ENCODE assay signal across 8 mouse cellular contexts in the genomic region with DNA sequence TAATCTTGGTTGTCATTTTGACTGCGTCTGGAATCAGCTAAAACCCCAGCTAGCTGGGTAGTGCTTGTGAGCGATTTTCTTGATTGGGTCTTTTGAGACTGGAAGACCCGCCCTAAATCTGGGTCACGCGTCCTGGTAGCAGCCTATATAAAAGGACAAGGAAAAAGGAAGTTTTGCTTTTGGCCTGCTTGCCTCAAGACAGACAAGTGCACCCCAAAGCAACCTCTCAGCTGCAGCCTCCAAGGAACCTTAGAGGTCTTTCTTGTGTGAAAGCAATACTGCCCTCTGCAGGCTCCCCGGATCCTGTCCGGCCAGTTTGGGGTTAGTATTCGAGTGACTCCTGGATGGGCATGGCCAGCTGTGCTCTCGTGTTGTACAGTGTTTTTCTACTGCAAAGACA. TPM values are rescaled to one million over a fixed set of nuclear protein-coding genes. Genes with fewer than 3 reads are reported as not detected.
A peak's percentile ranks its signal among the peaks of the same experiment; 100 is the strongest.
DNase-seq lines count a peak whose midpoint lies in the region; ATAC-seq lines count a peak whose summit lies in the region.

No protein-coding gene starts in this region.

- no peak overlapping the region; the same call in 1 of the 2 replicates for H3K27ac ChIP-seq in forebrain, embryonic 10.5 days
- peak overlapping the region; percentile 78; the same call in 1 of the 2 replicates for H3K27ac ChIP-seq in heart, embryonic 15.5 days
- H3K27ac ChIP-seq in liver, embryonic 12.5 days: peak overlapping the region; percentile 61; the same call in 1 of the 2 replicates
- H3K27ac ChIP-seq in stomach, embryonic 15.5 days: no peak overlapping the region

- no peaks in the 10 kb centered on the region for H3K9me3 ChIP-seq in forebrain, embryonic 10.5 days
- no peaks in the 10 kb centered on the region for H3K9me3 ChIP-seq in heart, embryonic 15.5 days (replicated peaks)
- no peaks in the 10 kb centered on the region for H3K9me3 ChIP-seq in liver, embryonic 12.5 days (replicated peaks)
- no peaks in the 10 kb centered on the region for H3K9me3 ChIP-seq in stomach, embryonic 15.5 days

- H3K4me3 ChIP-seq in forebrain, embryonic 10.5 days: peak overlapping the region; percentile 71
- peak overlapping the region; percentile 81 for H3K4me3 ChIP-seq in heart, embryonic 15.5 days
- H3K4me3 ChIP-seq in liver, embryonic 12.5 days: peak overlapping the region; percentile 86
- peak overlapping the region; percentile 75 for H3K4me3 ChIP-seq in stomach, embryonic 15.5 days (replicated peaks)

- H3K27me3 ChIP-seq in forebrain, embryonic 10.5 days (ENCODE audit: poor library complexity, severe bottlenecking): peaks cover 31% of the 10 kb centered on the region
- no peaks in the 10 kb centered on the region for H3K27me3 ChIP-seq in heart, embryonic 15.5 days
- no peaks in the 10 kb centered on the region for H3K27me3 ChIP-seq in liver, embryonic 12.5 days (replicated peaks)
- H3K27me3 ChIP-seq in stomach, embryonic 15.5 days (replicated peaks): no peaks in the 10 kb centered on the region

- peaks cover 16% of the 10 kb centered on the region for H3K4me1 ChIP-seq in forebrain, embryonic 10.5 days
- peaks cover 8% of the 10 kb centered on the region; the same call in 1 of the 2 replicates for H3K4me1 ChIP-seq in heart, embryonic 15.5 days (replicated peaks)
- peaks cover 15% of the 10 kb centered on the region for H3K4me1 ChIP-seq in liver, embryonic 12.5 days
- H3K4me1 ChIP-seq in stomach, embryonic 15.5 days: peaks cover 4% of the 10 kb centered on the region; the same call in 1 of the 2 replicates

- DNase-seq in CD8-positive naive resting alpha-beta T cell, adult 2 months (ENCODE audit: low read depth in 2 of 2, low spot score in 2 of 2): peak; percentile 85 to 87
- DNase-seq in c-Kit-positive CD71-negative TER-119-negative erythroid progenitor cells, embryonic 14.5 days (ENCODE audit: low read depth): peak; percentile 83
- peak; percentile 62 for DNase-seq in forebrain, embryonic 10.5 days (ENCODE audit: extremely low spot score, low spot score)
- peak; percentile 88 for DNase-seq in kidney, postnatal 14 days
- peak; percentile 94 for DNase-seq in naive thymus-derived CD4-positive, alpha-beta T cell, adult 2 months (ENCODE audit: low read depth)

- WGBS in forebrain, embryonic 10.5 days: 17% methylated on average over 9 of the region's 9 CpGs
- 11% methylated on average over 9 of the region's 9 CpGs for WGBS in heart, embryonic 15.5 days
- WGBS in liver, embryonic 12.5 days (ENCODE audit: insufficient replicate concordance): 7% methylated on average over 9 of the region's 9 CpGs
- 14% methylated on average over 9 of the region's 9 CpGs for WGBS in stomach, embryonic 15.5 days

- 0 out of 2 replicates have a peak overlapping the region, but pooled peaks have one; percentile 80 for H3K9ac ChIP-seq in heart, embryonic 15.5 days
- peak overlapping the region; percentile 81 for H3K9ac ChIP-seq in liver, embryonic 12.5 days
- no peak overlapping the region for H3K9ac ChIP-seq in stomach, embryonic 15.5 days

- peak overlapping the region; percentile 74 for H3K4me2 ChIP-seq in heart, embryonic 15.5 days
- peak overlapping the region; percentile 92 for H3K4me2 ChIP-seq in liver, embryonic 12.5 days
- peak overlapping the region; percentile 80 for H3K4me2 ChIP-seq in stomach, embryonic 15.5 days

- 0 out of 2 replicates have a peak, but pooled peaks cover 3% of the 10 kb centered on the region for H3K36me3 ChIP-seq in forebrain, embryonic 10.5 days (replicated peaks)
- H3K36me3 ChIP-seq in heart, embryonic 15.5 days: peaks cover 6% of the 10 kb centered on the region; the same call in 1 of the 2 replicates
- H3K36me3 ChIP-seq in liver, embryonic 12.5 days: peaks cover 4% of the 10 kb centered on the region; the same call in 1 of the 2 replicates
- H3K36me3 ChIP-seq in stomach, embryonic 15.5 days: no peaks in the 10 kb centered on the region; the same call in 1 of the 2 replicates

- ATAC-seq in heart, embryonic 15.5 days (replicated peaks; ENCODE audit: insufficient number of reproducible peaks, insufficient read depth, low FRiP score, low read depth): peak; percentile 51
- ATAC-seq in liver, embryonic 12.5 days: peak; percentile 71
- ATAC-seq in stomach, embryonic 15.5 days (ENCODE audit: insufficient read depth, low FRiP score, low read depth): peak; percentile 60; the same call in 1 of the 2 replicates

RNA-seq across cellular contexts. Expression of a gene that starts 0.7 kb away (rescaled TPM):
- polyA plus RNA-seq in forebrain, embryonic 10.5 days (2016; fragmentation: Nextera tagmentation; extraction: Ambion mirVana): 4.6 and 5.1 TPM in 2 replicates
- 5.5 and 8.0 TPM in 2 replicates for polyA plus RNA-seq in heart, embryonic 15.5 days (2015; fragmentation: Nextera tagmentation; extraction: Ambion mirVana)
- polyA plus RNA-seq in liver, embryonic 12.5 days (2016; fragmentation: Nextera tagmentation; extraction: Ambion mirVana): 3.4 and 3.5 TPM in 2 replicates
- 6.8 and 7.6 TPM in 2 replicates for polyA plus RNA-seq in stomach, embryonic 15.5 days (2015; fragmentation: Nextera tagmentation; extraction: Ambion mirVana)

RNA-seq across cellular contexts. Expression of a gene that starts 1.4 kb away (rescaled TPM):
- polyA plus RNA-seq in forebrain, embryonic 10.5 days (2016; fragmentation: Nextera tagmentation; extraction: Ambion mirVana): 3.3 and 3.7 TPM in 2 replicates
- 8.4 and 11.1 TPM in 2 replicates for polyA plus RNA-seq in heart, embryonic 15.5 days (2015; fragmentation: Nextera tagmentation; extraction: Ambion mirVana)
- 5.7 and 5.8 TPM in 2 replicates for polyA plus RNA-seq in liver, embryonic 12.5 days (2016; fragmentation: Nextera tagmentation; extraction: Ambion mirVana)
- 9.7 and 10.0 TPM in 2 replicates for polyA plus RNA-seq in stomach, embryonic 15.5 days (2015; fragmentation: Nextera tagmentation; extraction: Ambion mirVana)

RNA-seq across cellular contexts. Expression of a gene that starts 38.9 kb away (rescaled TPM):
- 79.0 and 84.2 TPM in 2 replicates for polyA plus RNA-seq in forebrain, embryonic 10.5 days (2016; fragmentation: Nextera tagmentation; extraction: Ambion mirVana)
- 38.0 and 39.1 TPM in 2 replicates for polyA plus RNA-seq in heart, embryonic 15.5 days (2015; fragmentation: Nextera tagmentation; extraction: Ambion mirVana)
- 52.6 and 53.9 TPM in 2 replicates for polyA plus RNA-seq in liver, embryonic 12.5 days (2016; fragmentation: Nextera tagmentation; extraction: Ambion mirVana)
- 33.3 and 35.9 TPM in 2 replicates for polyA plus RNA-seq in stomach, embryonic 15.5 days (2015; fragmentation: Nextera tagmentation; extraction: Ambion mirVana)

Comparison
In these comparisons a context has a peak if more than half of its experiments do, and no peak if none do; other contexts are left out.
1. H3K27ac ChIP-seq: peak in heart, embryonic 15.5 days (single experiment) and liver, embryonic 12.5 days (single experiment); none in forebrain, embryonic 10.5 days (single experiment) and stomach, embryonic 15.5 days (single experiment).
2. Peak in every context shown above with its lines, with median percentiles within 50 percentile points of each other: DNase-seq, H3K4me3 ChIP-seq, ATAC-seq and H3K4me2 ChIP-seq.